Mouse (Mus musculus) left cerebral cortex, adult 2 months (tissue): Measurements from ENCODE around the gene Fbxl4. TPM values are rescaled to one million over a fixed set of nuclear protein-coding genes. Genes with fewer than 3 reads are reported as not detected.

ENCODE experiments used
- DNase-seq, 2 experiments: peaks; one replicate each; pipeline ENCODE4 v3.0.0; 2021 to 2022; ENCODE audit warnings: low spot score in 2 of 2, mixed read lengths in 1 of 2; ENCODE audit errors: extremely low spot score in 1 of 2
- H3K27ac ChIP-seq: fragments of 200-600 bp; 2 replicates; pipeline ENCODE4 v1.8.1; 2022
- H3K4me3 ChIP-seq: fragments of 200-600 bp; 2 replicates; pipeline ENCODE4 v1.8.1; 2022
- CTCF ChIP-seq: fragments of 200-600 bp; IDR thresholded peaks from 2 replicates; pipeline ENCODE4 v1.8.1; 2022; ENCODE audit warnings: antibody characterized with exemption, mild to moderate bottlenecking, moderate library complexity
- intact Hi-C: fragments of 180-260 bp; cut with DNase I; formaldehyde crosslinking; loops from one replicate; pipeline ENCODE4 v1.15.1; 2025
- total RNA-seq, 2 experiments: library from RNA; stranded (reverse); gene quantifications; 2 replicates each; pipeline ENCODE4 v1.2.3; 2021

Gene Fbxl4
- total RNA-seq, 2 experiments from 2014 or later = 15.2 to 17.6 TPM

GRCm38 (mm10) chr4:22392777-22393473, 35.6 kb downstream of the Fbxl4 start:
- H3K27ac ChIP-seq = no peak overlapping the region
- intact Hi-C loops = no loop called here
- no peak for TF ChIP-seq CTCF
- H3K4me3 ChIP-seq = no peak overlapping the region
- DNase-seq = no peak

GRCm38 (mm10) chr4:22395404-22395803, 38.1 kb downstream of the Fbxl4 start:
- no peak for TF ChIP-seq CTCF

DNA sequence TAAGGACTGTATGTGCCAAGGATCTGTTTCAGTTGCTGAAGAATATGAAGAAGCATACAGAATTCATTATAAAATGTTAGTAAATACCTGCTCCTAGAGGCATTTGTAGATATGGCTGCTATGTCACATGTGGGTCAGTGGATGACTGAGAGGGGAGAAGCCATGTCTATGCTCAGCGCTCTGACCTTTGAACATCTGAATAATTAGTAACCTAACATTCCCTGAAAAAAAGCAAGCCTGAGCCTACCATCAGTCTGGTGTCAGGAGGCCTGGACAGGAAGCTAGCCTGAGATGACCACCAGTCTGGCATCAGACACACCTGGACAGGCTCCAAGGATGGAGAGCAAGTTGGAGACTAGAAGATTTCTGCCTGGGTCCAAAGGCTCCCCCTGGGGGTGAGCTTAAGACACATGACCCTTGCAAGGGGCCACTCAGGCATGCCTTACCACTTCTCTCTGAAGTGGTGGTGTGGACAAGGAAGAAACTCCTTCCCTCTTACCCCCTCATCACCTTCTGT, 39.2 kb downstream of the Fbxl4 start:
- Histone ChIP-seq H3K27ac (no peak overlapping the region), H3K4me3 (no peak overlapping the region)
- no peak for DNase-seq
- no peak for TF ChIP-seq CTCF
- intact Hi-C loops = no loop called here

More at GRCm38 (mm10) chr4:22395404-22395803, 38.1 kb downstream of the Fbxl4 start:
- intact Hi-C loops = no loop called here
- H3K4me3 ChIP-seq = no peak overlapping the region
- DNase-seq = no peak
- H3K27ac ChIP-seq = no peak overlapping the region

- no peak for DNase-seq
- TF ChIP-seq CTCF = no peak
- intact Hi-C loops = no loop called here
Observed at GRCm38 (mm10) chr4:22397003-22397402, 39.7 kb downstream of the Fbxl4 start.

DNA sequence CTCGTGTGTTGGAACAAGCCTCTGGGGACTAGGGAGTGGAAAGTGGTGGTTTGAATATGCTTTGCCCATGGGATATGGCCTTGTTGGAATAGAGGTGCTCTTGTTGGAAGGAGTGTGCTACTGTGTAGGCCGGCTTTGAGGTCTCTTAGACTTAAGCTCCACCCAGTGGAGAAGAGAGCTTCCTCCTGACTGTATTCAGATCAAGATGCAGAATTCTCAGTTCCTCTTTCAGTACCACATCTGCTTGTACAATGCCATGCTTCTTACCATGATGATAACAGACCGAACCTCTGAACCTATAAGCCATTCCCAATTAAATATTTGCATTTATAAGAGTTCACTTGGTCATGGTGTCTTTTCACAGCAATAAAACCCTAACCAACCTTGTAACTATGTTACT, 44.7 kb downstream of the Fbxl4 start:
- TF ChIP-seq CTCF = no peak; the same call in 1 of the 2 replicates
- no peak overlapping the region for H3K27ac ChIP-seq
- no peak overlapping the region for H3K4me3 ChIP-seq
- intact Hi-C loops = no loop called here
- DNase-seq = no peak

More at GRCm38 (mm10) chr4:22397003-22397402, 39.7 kb downstream of the Fbxl4 start:
- H3K27ac ChIP-seq = no peak overlapping the region
- no peak overlapping the region for H3K4me3 ChIP-seq

GRCm38 (mm10) chr4:22402930-22403329, 45.6 kb downstream of the Fbxl4 start:
- TF ChIP-seq CTCF = no peak
- intact Hi-C loops = no loop called here
- no peak for DNase-seq
- Histone ChIP-seq H3K4me3 (no peak overlapping the region), H3K27ac (no peak overlapping the region)

- Histone ChIP-seq H3K4me3 (no peak overlapping the region), H3K27ac (no peak overlapping the region)
- TF ChIP-seq CTCF = no peak
- DNase-seq = no peak
- intact Hi-C loops = no loop called here
Observed at GRCm38 (mm10) chr4:22420627-22421026, 63.3 kb downstream of the Fbxl4 start.

DNA sequence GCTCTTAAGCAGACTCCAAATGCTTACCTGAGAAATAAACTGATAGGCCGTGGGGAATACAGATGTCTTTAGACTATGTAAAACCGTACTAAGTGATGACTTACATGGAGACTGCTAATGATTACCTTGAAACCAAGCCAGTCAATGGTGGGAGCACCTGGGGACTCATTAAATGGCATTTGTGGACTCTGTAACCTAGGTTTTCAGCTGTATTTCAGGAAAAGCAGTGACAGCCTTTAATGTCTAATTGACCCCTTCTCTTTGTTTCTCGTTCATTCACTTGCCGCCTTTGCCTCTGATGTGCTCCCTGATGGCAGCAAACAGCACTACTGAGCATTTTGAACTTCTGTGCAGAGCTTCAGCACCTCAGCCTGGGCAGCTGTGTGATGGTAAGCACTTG, 65.1 kb downstream of the Fbxl4 start:
- H3K27ac ChIP-seq = no peak overlapping the region
- intact Hi-C loops = no loop called here
- no peak for TF ChIP-seq CTCF
- no peak for DNase-seq
- H3K4me3 ChIP-seq = no peak overlapping the region

GRCm38 (mm10) chr4:22428150-22428549, 70.8 kb downstream of the Fbxl4 start:
- no peak for TF ChIP-seq CTCF
- Histone ChIP-seq H3K27ac (no peak overlapping the region), H3K4me3 (no peak overlapping the region)
- no peak for DNase-seq
- intact Hi-C loops = no loop called here

DNA sequence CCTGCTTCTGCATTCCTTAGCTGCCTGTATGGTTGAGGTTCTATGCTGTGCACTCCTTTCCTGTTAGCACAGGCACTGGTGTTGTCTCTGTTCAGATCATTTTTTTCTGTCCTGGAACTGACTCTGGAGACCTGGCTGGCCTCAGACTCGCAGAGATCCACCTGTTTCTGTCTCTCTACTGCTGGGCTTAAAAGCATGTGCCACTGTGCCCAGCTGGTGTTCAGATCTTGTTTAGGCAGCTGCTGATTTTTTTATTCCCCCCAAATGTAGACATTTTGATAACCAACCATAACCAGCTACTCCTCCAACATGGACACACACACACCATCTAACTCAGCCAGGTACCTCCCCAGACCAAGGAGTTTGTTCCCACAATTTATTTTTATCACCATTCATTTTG, 112.2 kb downstream of the Fbxl4 start:
- Histone ChIP-seq H3K4me3 (no peak overlapping the region), H3K27ac (no peak overlapping the region)
- no peak for TF ChIP-seq CTCF
- no peak for DNase-seq
- intact Hi-C loops = no loop called here

- H3K4me3 ChIP-seq = peak overlapping the region; percentile 55
- H3K27ac ChIP-seq = peak overlapping the region; percentile 89
- DNase-seq = peak; percentile 59 to 74
- intact Hi-C loops = loop anchor here (1.0 to 10.0 kb wide), 6 partner anchors 120 to 1677 kb away; partner anchors contain the start of gene Fbxl4
- peak; percentile 78 for TF ChIP-seq CTCF
Observed at GRCm38 (mm10) chr4:22476967-22477710, 119.8 kb downstream of the Fbxl4 start.

GRCm38 (mm10) chr4:22477711-22478230, 120.4 kb downstream of the Fbxl4 start:
- Histone ChIP-seq H3K27ac (peak overlapping the region; percentile 89), H3K4me3 (peak overlapping the region; percentile 55)
- DNase-seq = peak; percentile 19 to 52
- intact Hi-C loops = loop anchor here (1.0 to 10.0 kb wide), 7 partner anchors 120 to 1763 kb away; partner anchors contain the start of gene Fbxl4
- no peak for TF ChIP-seq CTCF
